Mouse (Mus musculus) left cerebral cortex, postnatal 10 days (tissue): ENCODE results near the gene Itm2c. TPM values are rescaled to one million over a fixed set of nuclear protein-coding genes. Genes with fewer than 3 reads are reported as not detected.

ENCODE experiments used
- total RNA-seq, 2 experiments: library from RNA; stranded (reverse); gene quantifications; 2 replicates each; pipeline ENCODE4 v1.2.3; 2021

The Itm2c gene
- total RNA-seq, 2 experiments from 2014 or later, result 258 to 275 TPM

Other genes starting within 250 kb of the Itm2c start
- gene Sp100, start 244.3 kb upstream of the Itm2c start, total RNA-seq, result under 1 TPM in 1 of 2 experiments, not detected in 1; 0.61 TPM
- under 1 TPM; 0.49 to 0.91 TPM for gene A630001G21Rik, start 115.6 kb upstream of the Itm2c start, total RNA-seq
- gene Cab39, start 100.8 kb upstream of the Itm2c start, total RNA-seq, result 100 to 1,000 TPM; 134 to 148 TPM
- gene 4933407L21Rik, start 34.2 kb downstream of the Itm2c start, total RNA-seq, result 1 to 10 TPM; 6.3 to 7.8 TPM
- under 1 TPM in 1 of 2 experiments, not detected in 1; 0.08 TPM for gene Gpr55, start 66.7 kb downstream of the Itm2c start, total RNA-seq
- gene Spata3, start 122.5 kb downstream of the Itm2c start, total RNA-seq, result under 1 TPM; 0.62 to 0.89 TPM
- 1 to 10 TPM; 4.7 to 8.8 TPM for gene 2810459M11Rik, start 151.6 kb downstream of the Itm2c start, total RNA-seq
- 100 to 1,000 TPM; 126 to 127 TPM for gene Psmd1, start 170.1 kb downstream of the Itm2c start, total RNA-seq
- under 1 TPM in 1 of 2 experiments, not detected in 1; 0.36 TPM for gene Htr2b, start 217.7 kb downstream of the Itm2c start, total RNA-seq
- 1 to 10 TPM in 1 of 2 experiments, not detected in 1; 6.5 TPM for gene Gm21972, start 239.4 kb downstream of the Itm2c start, total RNA-seq